Mouse (Mus musculus) spleen, postnatal 0 days (tissue): ENCODE data around the gene Smg1. TPM values are rescaled to one million over a fixed set of nuclear protein-coding genes. Genes with fewer than 3 reads are reported as not detected.

Source experiments
- polyA plus RNA-seq: library from polyadenylated mRNA; unstranded; fragments of >200 nt; fragmentation: Nextera tagmentation; extraction: Ambion mirVana; gene quantifications from 2 replicates; pipeline ENCODE4 v1.2.1, GENCODE M21; 2015

The Smg1 gene
- polyA plus RNA-seq = 9.4 and 10.4 TPM in 2 replicates

DNA sequence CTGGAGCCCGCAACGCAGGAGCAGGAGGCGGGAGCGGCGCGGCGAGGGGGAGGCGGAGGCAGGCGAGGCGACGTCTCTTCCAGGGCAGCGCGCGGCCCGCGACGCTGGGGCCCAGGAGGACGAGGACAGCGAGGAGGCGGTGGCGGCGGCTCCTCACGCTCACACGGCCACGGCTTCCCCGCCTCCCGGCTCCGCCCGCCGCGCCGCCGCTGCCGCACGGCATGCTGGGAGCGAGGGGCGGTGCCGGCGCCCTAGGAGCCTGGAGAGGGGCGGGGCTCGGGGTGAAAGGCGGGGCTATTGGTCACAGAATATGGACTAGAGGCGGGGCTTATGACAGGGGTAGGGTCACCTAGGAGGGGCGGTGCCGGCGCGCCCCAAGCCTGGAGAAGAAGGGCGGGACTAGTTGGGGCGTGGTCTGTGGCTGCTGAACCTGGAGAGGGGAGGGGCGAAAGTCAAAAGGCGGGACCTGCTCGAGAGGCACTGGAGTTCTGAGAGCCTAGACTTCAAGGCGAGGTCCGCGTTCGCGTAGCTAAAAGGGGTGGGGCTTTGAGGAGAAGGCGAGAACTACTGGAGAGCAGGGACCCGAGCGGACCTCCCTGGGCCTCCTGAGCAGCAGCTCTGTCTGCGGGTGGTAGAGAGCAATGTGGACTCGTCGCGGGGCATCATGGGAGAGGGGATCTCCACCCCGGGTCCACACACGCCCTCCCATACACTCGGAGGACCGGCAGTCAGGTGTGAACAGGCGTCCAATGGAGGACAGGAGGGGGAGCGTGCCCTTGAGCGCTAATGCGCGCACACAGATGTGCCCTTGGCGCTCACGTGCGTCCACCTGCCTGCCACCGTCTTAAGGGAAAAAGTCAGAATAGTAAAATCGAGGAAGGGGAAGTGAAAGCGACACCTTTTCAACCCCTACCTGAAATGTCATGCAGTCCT is at the start of gene Smg1:
Gene Smg1 (minus strand): TSS at position 218 of the 933 bp plus-strand sequence.

DNA sequence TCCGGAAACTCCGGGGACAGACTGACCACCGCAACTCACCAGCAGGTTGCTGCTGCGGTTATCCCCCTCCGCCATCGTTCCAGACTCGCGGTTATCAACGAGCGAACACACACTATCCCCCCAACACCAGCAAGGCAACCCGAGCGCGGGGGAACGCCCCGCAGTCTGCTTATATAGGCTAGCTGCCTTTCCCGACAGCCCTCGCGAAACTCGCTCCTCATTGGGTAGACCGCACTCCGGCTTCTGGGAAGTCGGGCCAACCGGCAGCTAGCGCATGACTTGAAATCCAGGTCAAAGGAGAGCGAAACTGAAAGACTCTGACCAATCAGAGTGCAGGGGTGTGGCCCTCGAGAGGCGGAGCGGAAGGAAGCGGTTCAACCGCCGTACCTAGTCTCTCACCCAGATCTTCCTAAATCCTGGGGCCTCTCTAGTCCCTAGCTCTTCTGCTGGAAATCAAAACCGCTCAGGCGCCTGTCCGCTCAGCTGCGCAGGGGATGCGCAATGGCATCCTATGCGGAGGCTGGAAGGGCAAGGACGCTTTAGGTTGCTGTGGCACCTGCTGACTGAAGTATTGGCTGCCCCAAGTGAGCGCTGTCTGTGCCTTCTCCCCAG is 113.9 kb downstream of the Smg1 start, which contains the start of gene Arl6ip1:
Gene Arl6ip1 (minus strand): TSS at position 233 of the 612 bp plus-strand sequence.

DNA sequence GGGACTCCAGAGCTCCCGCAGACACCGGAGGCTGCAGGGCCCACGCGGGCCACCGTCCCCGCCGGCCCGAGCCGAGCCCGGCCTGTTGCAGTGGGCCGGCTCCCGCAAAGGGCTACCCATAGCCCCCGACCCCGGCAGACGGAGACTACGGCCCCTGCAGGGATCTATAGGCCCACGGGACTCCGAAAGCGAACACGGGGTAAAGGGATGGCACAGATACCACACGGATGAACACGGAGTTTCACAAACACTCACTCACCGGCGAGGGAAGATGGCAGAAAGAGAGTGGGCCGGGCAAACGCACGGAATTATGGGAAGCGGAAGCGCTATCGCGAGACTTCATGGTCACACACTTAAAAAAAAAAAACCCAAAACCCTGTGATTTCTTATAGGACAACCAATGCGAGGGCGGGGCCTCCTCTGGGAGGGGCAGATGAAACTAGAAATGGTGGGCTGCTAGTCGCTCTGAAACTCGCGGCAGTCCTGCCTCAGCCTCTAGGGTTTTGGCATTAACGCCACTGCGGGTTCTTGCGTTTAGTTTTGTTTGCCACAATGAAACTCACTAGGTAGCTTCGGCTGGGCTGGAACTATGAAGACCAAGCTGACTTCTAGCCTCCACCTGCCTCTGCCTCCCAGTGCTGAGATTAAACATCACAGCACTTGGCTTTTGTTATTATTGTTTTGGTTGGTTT is 127.4 kb downstream of the Smg1 start, which contains the start of gene Rps15a:
Gene Rps15a (minus strand): TSS at position 312 of the 692 bp plus-strand sequence.

Other genes with a start within 250 kb of the Smg1 start
- 813 and 816 TPM in 2 replicates for gene Rps15a, start 127.5 kb downstream of the Smg1 start, polyA plus RNA-seq
- 476 and 505 TPM in 2 replicates for gene Arl6ip1, start 114.0 kb downstream of the Smg1 start, polyA plus RNA-seq
- gene Syt17, start 204.6 kb upstream of the Smg1 start, polyA plus RNA-seq = 0.16 TPM in 1 of 2 replicates, not detected in the other
- 3.2 and 4.2 TPM in 2 replicates for gene Itpripl2, start 248.3 kb upstream of the Smg1 start, polyA plus RNA-seq